Mouse (Mus musculus) MEL (cell line): ENCODE measurements around the gene Arid5a.

ENCODE experiments used
- CTCF ChIP-seq, 3 experiments: IDR thresholded peaks in 2 of 3; conservative IDR thresholded peaks in 1 of 3; 2 replicates each; pipeline ENCODE4 v1.5.1; 2011 to 2012; ENCODE audit warnings: low read length in 3 of 3, low read depth in 2 of 3, mild to moderate bottlenecking in 2 of 3, improper control_type of control experiment in 1 of 3, inconsistent platforms in 1 of 3, mixed read lengths in 1 of 3, moderate library complexity in 1 of 3; ENCODE audit not compliant: control insufficient read depth in 1 of 3, insufficient read depth in 1 of 3, poor library complexity in 1 of 3, severe bottlenecking in 1 of 3
- E2F4 ChIP-seq: IDR thresholded peaks from 2 replicates; pipeline ENCODE4 v1.6.1; 2011; ENCODE audit warnings: low read depth, low read length, improper control_type of control experiment, borderline replicate concordance
- EP300 ChIP-seq, 2 experiments: IDR thresholded peaks; 2 replicates each; pipeline ENCODE4 v1.6.1; 2011; ENCODE audit warnings: improper control_type of control experiment in 2 of 2, low read length in 2 of 2, low read depth in 1 of 2, mild to moderate bottlenecking in 1 of 2
- POLR2A ChIP-seq, 2 experiments: IDR thresholded peaks; 2 replicates each; pipeline ENCODE4 v1.6.1; 2011 to 2012; ENCODE audit warnings: low read length in 2 of 2, mild to moderate bottlenecking in 2 of 2, control low read depth in 1 of 2, improper control_type of control experiment in 1 of 2, low read depth in 1 of 2, moderate library complexity in 1 of 2; ENCODE audit not compliant: control insufficient read depth in 1 of 2, insufficient read depth in 1 of 2, poor library complexity in 1 of 2
- SMC3 ChIP-seq: IDR thresholded peaks from 2 replicates; pipeline ENCODE4 v1.6.1; 2011; ENCODE audit warnings: low read depth, low read length, improper control_type of control experiment

GRCm38 (mm10) chr1:36302273-36302672 is 5.3 kb upstream of the Arid5a start:
- TF ChIP-seq CTCF (IDR thresholded peaks at IDR 0.05 in 2 of 3, conservative IDR thresholded peaks at IDR 0.05 in 1 of 3; ENCODE audit: control insufficient read depth in 1 of 3, insufficient read depth in 1 of 3, low read depth in 2 of 3, low read length in 3 of 3, poor library complexity in 1 of 3, severe bottlenecking in 1 of 3) (no peak), E2F4 (no peak), POLR2A (IDR thresholded peaks at IDR 0.05; ENCODE audit: control insufficient read depth in 1 of 2, insufficient read depth in 1 of 2, low read depth in 1 of 2, low read length in 2 of 2, poor library complexity in 1 of 2) (no peak), SMC3 (no peak), EP300 (IDR thresholded peaks at IDR 0.05; ENCODE audit: low read depth in 1 of 2, low read length in 2 of 2) (no peak)
